Mouse (Mus musculus) liver, embryonic 14.5 days (tissue): ENCODE data around the gene Sec24a. TPM values are rescaled to one million over a fixed set of nuclear protein-coding genes. Genes with fewer than 3 reads are reported as not detected.
"Not testable (repeated sequence)": the region's sequence is repeated elsewhere in the genome, so short reads cannot be mapped to it uniquely, and the experiment has no call there.

Experiments
- ATAC-seq: fragments of 200-750 bp; cut with Nextera tagmentation; 2 replicates; pipeline ENCODE4 v1.8.0; 2017; ENCODE audit warnings: moderate number of reproducible peaks, mild to moderate bottlenecking, moderate library complexity; ENCODE audit not compliant: insufficient read depth
- DNase-seq, 3 experiments: peaks; one replicate each; pipeline ENCODE4 v3.0.0-alpha.2; 2012 to 2013; ENCODE audit warnings: low read depth in 3 of 3, low spot score in 3 of 3
- H3K27ac ChIP-seq: fragments of 300-500 bp; sonication (generic); 2 replicates; pipeline ENCODE4 v1.5.1; 2014; ENCODE audit warnings: moderate library complexity, mild to moderate bottlenecking, control low read depth, inconsistent platforms
- H3K27me3 ChIP-seq: fragments of 300-500 bp; sonication (generic); 2 replicates; pipeline ENCODE4 v1.6.1; 2014; ENCODE audit warnings: mild to moderate bottlenecking, low read length, moderate library complexity; ENCODE audit not compliant: control insufficient read depth, insufficient read depth
- H3K36me3 ChIP-seq: fragments of 300-500 bp; sonication (generic); replicated peaks from 2 replicates; pipeline ENCODE4 v1.6.1; 2014; ENCODE audit warnings: low read depth; ENCODE audit not compliant: control insufficient read depth, insufficient read depth
- H3K4me1 ChIP-seq, 2 experiments: fragments of 200-500 bp in 1 of 2; fragments of 300-500 bp in 1 of 2; sonication (generic) in 1 of 2; replicated peaks; 2 replicates each; pipeline ENCODE4 v1.6.1; 2012 to 2014; ENCODE audit warnings: antibody characterized with exemption in 1 of 2, inconsistent platforms in 1 of 2, low read length in 1 of 2; ENCODE audit not compliant: control insufficient read depth in 2 of 2, insufficient read depth in 2 of 2
- H3K4me2 ChIP-seq: fragments of 300-500 bp; sonication (generic); 2 replicates; pipeline ENCODE4 v1.6.1; 2014; ENCODE audit warnings: low read depth, mild to moderate bottlenecking, control low read depth, moderate library complexity
- H3K4me3 ChIP-seq, 2 experiments: fragments of 200-500 bp in 1 of 2; fragments of 300-500 bp in 1 of 2; sonication (generic) in 1 of 2; 2 replicates each; pipeline ENCODE4 v1.5.1; 2012 to 2014; ENCODE audit warnings: low read depth in 2 of 2, low read length in 2 of 2, mild to moderate bottlenecking in 2 of 2, control low read depth in 1 of 2, inconsistent platforms in 1 of 2, moderate library complexity in 1 of 2; ENCODE audit not compliant: insufficient read depth in 1 of 2
- H3K9ac ChIP-seq: fragments of 300-500 bp; sonication (generic); replicated peaks from 2 replicates; pipeline ENCODE4 v1.6.1; 2014; ENCODE audit warnings: mild to moderate bottlenecking, control low read depth, moderate library complexity
- H3K9me3 ChIP-seq: fragments of 300-500 bp; sonication (generic); 2 replicates; pipeline ENCODE4 v1.6.1; 2016; ENCODE audit warnings: low read length, mixed read lengths; ENCODE audit not compliant: control insufficient read depth
- CTCF ChIP-seq: IDR thresholded peaks from 2 replicates; pipeline ENCODE4 v1.5.1; 2016; ENCODE audit warnings: antibody characterized with exemption, low read depth, control low read depth
- EP300 ChIP-seq: IDR thresholded peaks from 2 replicates; pipeline ENCODE4 v1.6.1; 2016; ENCODE audit warnings: antibody characterized with exemption, low read depth
- WGBS: fragments of 180-500 bp; shearing (Covaris S2); extraction: QIAGEN DNeasy Blood & Tissue Kit; methylation state at CpG from one replicate; pipeline ENCODE4 v1.1.7; 2014; ENCODE audit not compliant: insufficient replicate concordance; 5-methylcytosine and 5-hydroxymethylcytosine counted together
- polyA plus RNA-seq, 2 experiments: library from polyadenylated mRNA; depleted of rRNA in 1 of 2; stranded (reverse) in 1 of 2; unstranded in 1 of 2; fragments of >200 nt; fragmentation: Nextera tagmentation in 1 of 2; extraction: Ambion mirVana in 1 of 2; gene quantifications; 2 replicates each; pipeline versions ENCODE4 v1.2.1 to v1.2.3; 2012 to 2014

Gene Sec24a
- polyA plus RNA-seq, 2 experiments: 3.7 to 6.2 TPM

GRCm38 (mm10) chr11:51746096-51746495 lies 17.3 kb downstream of the Sec24a start:
- Histone ChIP-seq H3K27me3 (no peaks in the 10 kb centered on the region), H3K4me1 (peaks cover 8% of the 10 kb centered on the region in 2 experiments), H3K9ac (no peak overlapping the region), H3K4me2 (no peak overlapping the region), H3K36me3 (peaks cover 20% of the 10 kb centered on the region), H3K27ac (no peak overlapping the region), H3K4me3 (no peak overlapping the region), H3K9me3 (no peaks in the 10 kb centered on the region)
- ATAC-seq: no peak
- no peak for TF ChIP-seq EP300
- TF ChIP-seq CTCF: no peak
- DNase-seq: no peak
- 83% methylated on average over 1 of the region's 1 CpGs for WGBS

- peaks cover 27% of the 10 kb centered on the region for H3K36me3 ChIP-seq
- H3K4me3 ChIP-seq: no peak overlapping the region
- peaks cover 34 to 37% of the 10 kb centered on the region in 2 experiments for H3K4me1 ChIP-seq
- H3K27ac ChIP-seq: peak overlapping the region; percentile 75
- peak; percentile 49; the same call in 1 of the 2 replicates for ATAC-seq
- TF ChIP-seq CTCF (no peak), EP300 (no peak)
- peak in 2 of 3 experiments; percentile 46 to 57 for DNase-seq
- H3K9me3 ChIP-seq: no peaks in the 10 kb centered on the region
- peak overlapping the region; percentile 11; the same call in 1 of the 2 replicates for H3K9ac ChIP-seq
- peak overlapping the region; percentile 48 for H3K4me2 ChIP-seq
- no peaks in the 10 kb centered on the region for H3K27me3 ChIP-seq
- WGBS: 33% methylated on average over 3 of the region's 3 CpGs
Measured at GRCm38 (mm10) chr11:51740701-51741100, 22.7 kb downstream of the Sec24a start.

- Histone ChIP-seq H3K9ac (peak overlapping the region; percentile 12; the same call in 1 of the 2 replicates), H3K27me3 (no peaks in the 10 kb centered on the region), H3K36me3 (peaks cover 27% of the 10 kb centered on the region), H3K9me3 (no peaks in the 10 kb centered on the region), H3K4me2 (peak overlapping the region; percentile 5; the same call in 1 of the 2 replicates), H3K27ac (peak overlapping the region; percentile 77), H3K4me1 (peaks cover 34 to 37% of the 10 kb centered on the region in 2 experiments), H3K4me3 (no peak overlapping the region)
- DNase-seq: peak in 2 of 3 experiments; percentile 44 to 49
- 40% methylated on average over 3 of the region's 3 CpGs for WGBS
- TF ChIP-seq EP300 (peak; percentile 44; the same call in 1 of the 2 replicates), CTCF (no peak)
- ATAC-seq: peak; percentile 92
Measured at GRCm38 (mm10) chr11:51738651-51739403, 24.6 kb downstream of the Sec24a start.

GRCm38 (mm10) chr11:51734218-51734617 lies 29.2 kb downstream of the Sec24a start:
- Histone ChIP-seq H3K4me1 (peaks cover 11% of the 10 kb centered on the region in 2 experiments), H3K36me3 (peaks cover 19% of the 10 kb centered on the region)
- H3K4me2 ChIP-seq, H3K9me3 ChIP-seq, ATAC-seq, H3K9ac ChIP-seq, H3K4me3 ChIP-seq, DNase-seq, H3K27ac ChIP-seq, H3K27me3 ChIP-seq: not testable (repeated sequence)
- WGBS: 84% methylated on average over 12 of the region's 13 CpGs

GRCm38 (mm10) chr11:51732883-51733282 lies 30.6 kb downstream of the Sec24a start:
- no peak overlapping the region for H3K27ac ChIP-seq
- H3K27me3 ChIP-seq: no peaks in the 10 kb centered on the region
- ATAC-seq (no peak), DNase-seq (no peak)
- no peak overlapping the region for H3K4me3 ChIP-seq
- H3K9ac ChIP-seq: no peak overlapping the region
- peaks cover 19% of the 10 kb centered on the region for H3K36me3 ChIP-seq
- no peaks in the 10 kb centered on the region for H3K4me1 ChIP-seq
- 57% methylated on average over 1 of the region's 1 CpGs for WGBS
- no peak overlapping the region for H3K4me2 ChIP-seq
- TF ChIP-seq EP300: no peak
- H3K9me3 ChIP-seq: no peaks in the 10 kb centered on the region
